Mouse (Mus musculus) ES-Bruce4 (cell line): ENCODE measurements at regions not wholly inside any gene's neighbourhood (a gene's known extent, or its start where the extent isn't known, plus 50 kb on each side); places are given as distances from the start of the nearest gene placed in this dataset.

Experiments
- CTCF ChIP-seq: IDR thresholded peaks from one replicate; pipeline ENCODE4 v1.8.1; 2011; ENCODE audit warnings: low read depth, low read length
- POLR2A ChIP-seq: IDR thresholded peaks from one replicate; pipeline ENCODE4 v1.8.1; 2011; ENCODE audit warnings: low read length; ENCODE audit not compliant: insufficient read depth

DNA sequence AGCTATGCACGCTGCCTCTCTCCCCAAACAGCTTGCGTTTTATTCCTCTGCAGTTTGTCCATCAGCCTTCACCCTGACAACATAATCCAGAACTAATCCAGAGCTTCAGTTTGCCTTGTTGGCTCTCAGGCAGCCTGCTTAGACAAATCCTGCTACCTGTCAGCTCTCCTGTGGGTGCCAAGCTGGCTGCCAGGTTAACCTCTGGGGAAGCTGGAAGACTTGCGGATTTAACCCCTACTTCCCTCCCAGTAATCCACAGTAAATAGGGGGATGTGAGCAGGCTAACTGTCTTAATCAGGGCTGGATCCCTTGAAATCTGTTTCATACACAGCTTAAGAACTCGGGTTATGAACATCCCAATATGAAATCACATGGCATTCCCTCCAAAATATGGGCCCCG lies 334.3 kb upstream of the Fam241a start:
- TF ChIP-seq POLR2A, result no peak
- no peak for TF ChIP-seq CTCF
